Comparison of ENCODE assay signal across 25 mouse cellular contexts in the genomic region with DNA sequence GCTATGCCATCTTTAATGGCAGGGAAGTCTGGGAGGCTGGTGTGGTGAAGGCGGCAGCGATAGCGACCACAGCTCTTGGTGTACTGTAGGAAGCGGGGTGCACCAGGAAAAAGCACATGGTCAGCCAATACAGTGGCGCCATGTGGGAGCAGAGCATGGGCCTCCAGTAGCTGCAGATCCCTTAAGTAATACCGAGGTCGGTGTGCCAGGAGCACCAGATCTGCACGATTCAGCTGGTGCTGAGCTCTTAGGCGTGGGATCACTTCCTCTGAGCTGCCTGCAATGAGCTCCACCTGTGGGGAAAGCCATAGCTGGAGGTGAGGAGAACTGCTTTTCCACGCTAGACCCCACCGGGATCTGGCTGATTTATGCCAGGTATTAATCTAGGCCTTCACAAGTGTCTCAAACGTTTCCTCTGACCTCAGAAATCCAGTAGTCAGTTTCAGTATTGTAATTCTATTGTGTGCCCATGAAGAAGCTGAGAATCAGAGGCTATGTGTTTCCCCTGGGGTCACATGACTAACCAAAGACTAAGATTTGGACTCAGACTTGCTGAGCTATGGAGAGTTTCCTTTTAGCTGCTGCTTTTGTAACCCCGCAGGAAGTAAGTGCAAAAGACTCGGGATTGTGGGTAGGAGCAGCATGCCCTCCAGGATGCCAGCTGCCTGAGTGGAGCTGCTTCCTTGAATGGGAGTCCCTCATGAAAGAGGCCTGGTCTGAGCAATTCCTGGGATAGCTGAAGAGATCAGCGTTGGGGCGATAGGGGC. TPM values are rescaled to one million over a fixed set of nuclear protein-coding genes. Genes with fewer than 3 reads are reported as not detected.
DNase-seq lines count a peak whose midpoint lies in the region; ATAC-seq and TF ChIP-seq lines count a peak whose summit lies in the region.
"Had no signal": no experiment of that assay in that cellular context is flagged by ENCODE, and none has a peak within 500 bp of the region (broad histone marks: within the 10 kb centered on the region; RNA-seq: fewer than 3 reads in every experiment).

No protein-coding gene starts in this region.

- TF ChIP-seq POLR2A in kidney, adult 2 months (IDR thresholded peaks at IDR 0.05; ENCODE audit: low read depth, low read length), result no peak
- no peak for TF ChIP-seq POLR2A in MEL (IDR thresholded peaks at IDR 0.05; ENCODE audit: control insufficient read depth in 1 of 2, insufficient read depth in 1 of 2, low read depth in 1 of 2, low read length in 2 of 2, poor library complexity in 1 of 2)

- peaks cover 1% of the 10 kb centered on the region; the same call in 1 of the 2 replicates for H3K79me2 ChIP-seq in MEL (ENCODE audit: control insufficient read depth, insufficient read depth, low read length, poor library complexity)

- 88% methylated on average over 16 of the region's 16 CpGs for WGBS in kidney, embryonic 14.5 days
- WGBS in kidney, adult 2 months, result 85% methylated on average over 16 of the region's 16 CpGs
- WGBS in limb, embryonic 10.5 days, result 93% methylated on average over 16 of the region's 16 CpGs

- ATAC-seq in kidney, embryonic 14.5 days (ENCODE audit: low FRiP score, low TSS enrichment), result no peak
- ATAC-seq: forebrain, embryonic 16.5 days; hindbrain, postnatal 0 days had no signal

- peaks cover 6% of the 10 kb centered on the region; the same call in 1 of the 2 replicates for H3K36me3 ChIP-seq in kidney, embryonic 14.5 days (ENCODE audit: control insufficient read depth, insufficient read depth, low read length)
- H3K36me3 ChIP-seq in kidney, adult 2 months (ENCODE audit: control insufficient read depth, insufficient read depth, low read length), result no peaks in the 10 kb centered on the region
- peaks cover 54% of the 10 kb centered on the region for H3K36me3 ChIP-seq in E14TG2a.4 (ENCODE audit: insufficient read depth, low read length)
- H3K36me3 ChIP-seq in MEL (ENCODE audit: control insufficient read depth in 1 of 2, insufficient read depth in 2 of 2, low read length in 2 of 2), result peaks cover 0 to 9% of the 10 kb centered on the region in 2 experiments; a peak in 2 of 4 replicates
- H3K36me3 ChIP-seq in limb, embryonic 10.5 days, result peaks cover 34% of the 10 kb centered on the region
- H3K36me3 ChIP-seq: embryonic facial prominence, embryonic 12.5 days had no signal

- TF ChIP-seq RAD21 in MEL (IDR thresholded peaks at IDR 0.05; ENCODE audit: low read depth, low read length), result no peak

- no peak overlapping the region for H3K4me2 ChIP-seq in kidney, embryonic 14.5 days (replicated peaks; ENCODE audit: low read depth, low read length)
- H3K4me2 ChIP-seq: embryonic facial prominence, embryonic 12.5 days; heart, embryonic 11.5 days had no signal

- no peak overlapping the region for H3K4me3 ChIP-seq in kidney, embryonic 14.5 days (ENCODE audit: low read length)
- no peak overlapping the region for H3K4me3 ChIP-seq in kidney, adult 2 months (ENCODE audit: insufficient read depth, low read depth, low read length)
- H3K4me3 ChIP-seq in E14TG2a.4 (replicated peaks; ENCODE audit: low read length) (peak overlapping the region; percentile 37), MEL (ENCODE audit: control insufficient read depth in 1 of 2, insufficient read depth in 1 of 2, low read depth in 2 of 2, low read length in 2 of 2) (no peak overlapping the region)
- H3K4me3 ChIP-seq in limb, embryonic 10.5 days, result 0 out of 2 replicates have a peak overlapping the region, but pooled peaks have one; percentile 6
- H3K4me3 ChIP-seq: embryonic facial prominence, embryonic 12.5 days; layer of hippocampus, adult 2 months; midbrain, embryonic 10.5 days had no signal

- H3K27me3 ChIP-seq in kidney, embryonic 14.5 days (ENCODE audit: control insufficient read depth, insufficient read depth, low read length), result no peaks in the 10 kb centered on the region
- no peaks in the 10 kb centered on the region for H3K27me3 ChIP-seq in kidney, adult 2 months (replicated peaks; ENCODE audit: control insufficient read depth, insufficient read depth, low read length)
- H3K27me3 ChIP-seq in E14TG2a.4 (ENCODE audit: insufficient read depth, low read length) (no peaks in the 10 kb centered on the region), MEL (ENCODE audit: control insufficient read depth in 1 of 2, insufficient read depth in 2 of 2, low read length in 2 of 2) (no peaks in the 10 kb centered on the region)
- H3K27me3 ChIP-seq in limb, embryonic 10.5 days (ENCODE audit: low read depth, poor library complexity, severe bottlenecking), result no peaks in the 10 kb centered on the region
- H3K27me3 ChIP-seq: embryonic facial prominence, embryonic 12.5 days had no signal

- DNase-seq in kidney, adult 2 months, result no peak
- DNase-seq in MEL (ENCODE audit: low read depth, low spot score), result no peak
- no peak for DNase-seq in limb, embryonic 10.5 days (ENCODE audit: low spot score)
- no peak for DNase-seq in urinary bladder, postnatal 14 days (ENCODE audit: low spot score)
- no peak for DNase-seq in left cerebral cortex, adult 11 months (ENCODE audit: low spot score)
- DNase-seq: adrenal gland, postnatal 14 days; cerebellum, adult 11-12 months; kidney, adult 18-20 months; kidney, postnatal 14 days; layer of hippocampus, postnatal 36 days; lung, postnatal 14 days; right cerebral cortex, adult 18-20 months; thymus, postnatal 25 days had no signal

- 0 out of 2 replicates have a peak, but pooled peaks cover 7% of the 10 kb centered on the region for H3K4me1 ChIP-seq in kidney, embryonic 14.5 days (ENCODE audit: control insufficient read depth, insufficient read depth, low read length)
- peaks cover 5% of the 10 kb centered on the region; the same call in 1 of the 2 replicates for H3K4me1 ChIP-seq in kidney, adult 2 months (ENCODE audit: control insufficient read depth, insufficient read depth, low read length)
- peaks cover 59% of the 10 kb centered on the region for H3K4me1 ChIP-seq in E14TG2a.4 (replicated peaks; ENCODE audit: low read depth, low read length)
- peaks cover 1 to 4% of the 10 kb centered on the region in 2 experiments; a peak in 3 of 4 replicates for H3K4me1 ChIP-seq in MEL (ENCODE audit: control insufficient read depth in 1 of 2, insufficient read depth in 2 of 2, low read length in 2 of 2)
- H3K4me1 ChIP-seq in limb, embryonic 10.5 days, result peaks cover 17% of the 10 kb centered on the region

- TF ChIP-seq EP300 in MEL (IDR thresholded peaks at IDR 0.05; ENCODE audit: low read depth in 1 of 2, low read length in 2 of 2), result no peak

- no peak overlapping the region for H3K27ac ChIP-seq in kidney, embryonic 14.5 days (ENCODE audit: low read depth, low read length)
- no peak overlapping the region for H3K27ac ChIP-seq in kidney, adult 2 months (ENCODE audit: insufficient read depth, low read depth, low read length)
- H3K27ac ChIP-seq in MEL (ENCODE audit: control insufficient read depth, low read depth, low read length), result no peak overlapping the region
- peak overlapping the region; percentile 16 for H3K27ac ChIP-seq in limb, embryonic 10.5 days
- H3K27ac ChIP-seq: embryonic facial prominence, embryonic 12.5 days; hindbrain, postnatal 0 days; layer of hippocampus, adult 2 months; liver, embryonic 14.5 days; midbrain, embryonic 10.5 days had no signal

- H3K9me3 ChIP-seq in kidney, embryonic 14.5 days (ENCODE audit: control insufficient read depth, low read length), result 0 out of 2 replicates have a peak, but pooled peaks cover 3% of the 10 kb centered on the region
- H3K9me3 ChIP-seq in E14TG2a.4 (ENCODE audit: low read length) (0 out of 2 replicates have a peak, but pooled peaks cover 5% of the 10 kb centered on the region), MEL (replicated peaks; ENCODE audit: insufficient read depth, low read length) (no peaks in the 10 kb centered on the region)
- H3K9me3 ChIP-seq in limb, embryonic 10.5 days (replicated peaks), result no peaks in the 10 kb centered on the region
- H3K9me3 ChIP-seq: embryonic facial prominence, embryonic 12.5 days; G1E had no signal

- no peak for TF ChIP-seq CTCF in kidney, adult 2 months (conservative IDR thresholded peaks at IDR 0.05; ENCODE audit: insufficient read depth, insufficient read length, low read depth, low read length)
- TF ChIP-seq CTCF in E14TG2a.4 (conservative IDR thresholded peaks at IDR 0.05; ENCODE audit: low read length) (no peak), MEL (IDR thresholded peaks at IDR 0.05 in 2 of 3, conservative IDR thresholded peaks at IDR 0.05 in 1 of 3; ENCODE audit: control insufficient read depth in 1 of 3, insufficient read depth in 1 of 3, low read depth in 2 of 3, low read length in 3 of 3, poor library complexity in 1 of 3, severe bottlenecking in 1 of 3) (no peak)

- H3K9ac ChIP-seq in kidney, embryonic 14.5 days (ENCODE audit: low read depth, low read length), result 0 out of 2 replicates have a peak overlapping the region, but pooled peaks have one; percentile 4
- H3K9ac ChIP-seq in MEL (ENCODE audit: control insufficient read depth, low read depth, low read length, poor library complexity, severe bottlenecking), result no peak overlapping the region
- H3K9ac ChIP-seq: embryonic facial prominence, embryonic 12.5 days; liver, embryonic 14.5 days had no signal

RNA-seq across cellular contexts. Expression of gene Lamtor1, which starts 5.2 kb away (rescaled TPM):
- polyA plus RNA-seq in kidney, embryonic 14.5 days (2014; fragmentation: Nextera tagmentation; extraction: Ambion mirVana), result 135 and 152 TPM in 2 replicates
- 255 and 267 TPM in 2 replicates for polyA plus RNA-seq in kidney, adult 2 months (2012; rRNA removed)
- total RNA-seq in MEL (2012; rRNA removed), result 70.5 and 79.5 TPM in 2 replicates
- 100 to 1,000 TPM in 1 of 2 experiments, not detected in 1; 115 TPM for polyA plus RNA-seq in MEL (2012; ENCODE audit: insufficient read depth in 1 of 2, insufficient read length in 2 of 2, low read depth in 1 of 2, low replicate concordance in 2 of 2, missing spikeins in 1 of 2)
- polyA plus RNA-seq in limb, embryonic 10.5 days (2016; fragmentation: Nextera tagmentation; extraction: Ambion mirVana), result 180 and 181 TPM in 2 replicates

RNA-seq across cellular contexts. Expression of gene Tomt, which starts 5.6 kb away (rescaled TPM):
- polyA plus RNA-seq in kidney, embryonic 14.5 days (2014; fragmentation: Nextera tagmentation; extraction: Ambion mirVana), result 0.27 and 0.37 TPM in 2 replicates
- 0.09 and 0.14 TPM in 2 replicates for polyA plus RNA-seq in kidney, adult 2 months (2012; rRNA removed)
- 0.78 and 1.3 TPM in 2 replicates for total RNA-seq in MEL (2012; rRNA removed)
- under 1 TPM in 1 of 2 experiments, not detected in 1; 0.82 TPM for polyA plus RNA-seq in MEL (2012; ENCODE audit: insufficient read depth in 1 of 2, insufficient read length in 2 of 2, low read depth in 1 of 2, low replicate concordance in 2 of 2, missing spikeins in 1 of 2)
- 0.73 and 0.94 TPM in 2 replicates for polyA plus RNA-seq in limb, embryonic 10.5 days (2016; fragmentation: Nextera tagmentation; extraction: Ambion mirVana)
- total RNA-seq: adrenal gland, postnatal 14 days; layer of hippocampus, postnatal 36 days; midbrain, postnatal 0 days had no signal

RNA-seq across cellular contexts. Expression of gene Folr1, which starts 29.9 kb away (rescaled TPM):
- polyA plus RNA-seq in kidney, embryonic 14.5 days (2014; fragmentation: Nextera tagmentation; extraction: Ambion mirVana), result 27.3 and 30.4 TPM in 2 replicates
- polyA plus RNA-seq in kidney, adult 2 months (2012; rRNA removed), result 942 and 1,044 TPM in 2 replicates
- 0.12 TPM in 1 of 2 replicates, not detected in the other for total RNA-seq in MEL (2012; rRNA removed)
- under 1 TPM in 1 of 2 experiments, not detected in 1; 0.07 TPM for polyA plus RNA-seq in MEL (2012; ENCODE audit: insufficient read depth in 1 of 2, insufficient read length in 2 of 2, low read depth in 1 of 2, low replicate concordance in 2 of 2, missing spikeins in 1 of 2)
- not detected in 2 replicates for polyA plus RNA-seq in limb, embryonic 10.5 days (2016; fragmentation: Nextera tagmentation; extraction: Ambion mirVana)
- total RNA-seq: hematopoietic stem cell, adult 5-6 weeks had no signal
- polyA plus RNA-seq: G1E had no signal

RNA-seq across cellular contexts. Expression of gene Lrrc51, which starts 33.2 kb away (rescaled TPM):
- 10.0 and 14.7 TPM in 2 replicates for polyA plus RNA-seq in kidney, embryonic 14.5 days (2014; fragmentation: Nextera tagmentation; extraction: Ambion mirVana)
- polyA plus RNA-seq in kidney, adult 2 months (2012; rRNA removed), result 19.6 and 21.6 TPM in 2 replicates
- 13.6 and 14.8 TPM in 2 replicates for total RNA-seq in MEL (2012; rRNA removed)
- 10 to 100 TPM in 1 of 2 experiments, not detected in 1; 30.8 TPM for polyA plus RNA-seq in MEL (2012; ENCODE audit: insufficient read depth in 1 of 2, insufficient read length in 2 of 2, low read depth in 1 of 2, low replicate concordance in 2 of 2, missing spikeins in 1 of 2)
- polyA plus RNA-seq in limb, embryonic 10.5 days (2016; fragmentation: Nextera tagmentation; extraction: Ambion mirVana), result 9.4 and 11.2 TPM in 2 replicates

RNA-seq across cellular contexts. Expression of gene Numa1, which starts 33.4 kb away (rescaled TPM):
- 69.6 and 110 TPM in 2 replicates for polyA plus RNA-seq in kidney, embryonic 14.5 days (2014; fragmentation: Nextera tagmentation; extraction: Ambion mirVana)
- polyA plus RNA-seq in kidney, adult 2 months (2012; rRNA removed), result 71.8 and 77.5 TPM in 2 replicates
- total RNA-seq in MEL (2012; rRNA removed), result 48.7 and 54.5 TPM in 2 replicates
- polyA plus RNA-seq in MEL (2012; ENCODE audit: insufficient read depth in 1 of 2, insufficient read length in 2 of 2, low read depth in 1 of 2, low replicate concordance in 2 of 2, missing spikeins in 1 of 2), result 10 to 100 TPM; 50.0 to 91.2 TPM
- 108 and 130 TPM in 2 replicates for polyA plus RNA-seq in limb, embryonic 10.5 days (2016; fragmentation: Nextera tagmentation; extraction: Ambion mirVana)

Comparison
In these comparisons a context has a peak if more than half of its experiments do, and no peak if none do; other contexts are left out.
1. RNA of gene Folr1, which starts 29.9 kb away (polyA plus RNA-seq): 942 to 1,044 TPM in kidney, adult 2 months; 27.3 to 30.4 TPM in kidney, embryonic 14.5 days, 0.07 TPM in MEL and not detected in limb, embryonic 10.5 days; every median in the first group is over 10 times any median in the second.
2. H3K4me3 ChIP-seq: peak in E14TG2a.4 (single experiment) and limb, embryonic 10.5 days (single experiment); none in kidney, embryonic 14.5 days (single experiment), kidney, adult 2 months (single experiment) and MEL (0 of 2).